Mouse (Mus musculus): ENCODE results near the gene Galt.
A peak's percentile ranks its signal among the peaks of the same experiment; 100 is the strongest.
"Not testable (repeated sequence)": the region's sequence is repeated elsewhere in the genome, so short reads cannot be mapped to it uniquely, and the experiment has no call there.

Galt gene

DNA sequence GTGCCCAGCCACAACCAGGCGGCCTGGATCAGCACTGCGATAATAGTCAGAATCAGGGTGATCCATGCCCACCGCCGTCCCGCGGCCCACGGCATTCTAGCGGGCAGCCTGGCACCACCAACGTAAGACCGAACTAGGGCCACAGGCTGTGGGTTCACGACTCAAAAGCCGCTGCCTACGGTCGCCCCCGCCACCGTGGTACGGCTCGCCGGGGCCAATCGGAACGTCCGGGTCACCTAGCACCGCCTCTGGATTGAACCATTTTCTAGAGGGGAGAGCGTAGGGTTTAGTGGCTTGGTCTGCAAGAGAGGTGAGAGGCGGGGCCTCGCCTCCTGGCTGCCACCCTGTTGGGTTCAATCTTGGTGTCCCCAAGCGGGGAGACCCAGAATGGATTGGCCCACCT, 13.9 kb upstream of the Galt start:
- DNase-seq, result peak; percentile 94

DNA sequence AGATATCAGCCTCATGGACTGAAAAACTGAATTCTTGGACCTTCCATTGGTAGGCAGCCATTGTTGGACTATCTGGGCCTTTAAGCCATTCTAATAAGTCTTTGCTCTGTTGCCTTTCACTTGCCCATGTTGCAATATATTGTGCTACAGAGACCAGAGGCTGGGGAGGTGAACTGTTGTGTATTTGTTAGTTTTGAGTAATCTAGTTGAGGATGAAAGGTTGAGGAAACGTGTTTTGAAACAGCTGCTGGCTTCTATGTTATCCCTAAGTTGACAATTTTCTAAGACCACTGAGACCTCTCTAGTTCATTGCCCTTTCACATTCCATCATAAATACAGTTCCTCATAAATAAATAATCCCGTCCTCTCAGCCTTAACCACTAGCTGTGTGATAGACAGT, 10.9 kb upstream of the Galt start:
- no peak for DNase-seq

DNA sequence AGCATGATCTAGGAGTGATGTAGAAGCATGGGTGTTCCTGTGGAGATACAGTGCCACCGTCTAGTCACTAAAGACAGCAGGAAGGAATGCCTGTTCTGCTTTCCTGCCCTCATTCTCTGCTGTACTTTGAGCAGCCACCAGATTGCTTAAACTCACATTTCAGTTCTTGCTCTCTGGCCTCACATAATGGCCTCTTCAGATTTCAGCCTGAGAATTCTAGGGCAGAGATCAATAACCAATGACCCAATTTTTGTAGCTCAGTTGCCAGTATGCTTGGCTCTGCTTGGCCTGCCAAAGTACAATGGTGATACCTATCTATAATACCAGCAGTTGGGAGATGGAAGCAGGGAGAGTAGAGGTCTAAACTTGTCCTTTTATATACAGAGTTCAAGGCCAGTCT, 10.0 kb upstream of the Galt start:
- no peak for DNase-seq

DNA sequence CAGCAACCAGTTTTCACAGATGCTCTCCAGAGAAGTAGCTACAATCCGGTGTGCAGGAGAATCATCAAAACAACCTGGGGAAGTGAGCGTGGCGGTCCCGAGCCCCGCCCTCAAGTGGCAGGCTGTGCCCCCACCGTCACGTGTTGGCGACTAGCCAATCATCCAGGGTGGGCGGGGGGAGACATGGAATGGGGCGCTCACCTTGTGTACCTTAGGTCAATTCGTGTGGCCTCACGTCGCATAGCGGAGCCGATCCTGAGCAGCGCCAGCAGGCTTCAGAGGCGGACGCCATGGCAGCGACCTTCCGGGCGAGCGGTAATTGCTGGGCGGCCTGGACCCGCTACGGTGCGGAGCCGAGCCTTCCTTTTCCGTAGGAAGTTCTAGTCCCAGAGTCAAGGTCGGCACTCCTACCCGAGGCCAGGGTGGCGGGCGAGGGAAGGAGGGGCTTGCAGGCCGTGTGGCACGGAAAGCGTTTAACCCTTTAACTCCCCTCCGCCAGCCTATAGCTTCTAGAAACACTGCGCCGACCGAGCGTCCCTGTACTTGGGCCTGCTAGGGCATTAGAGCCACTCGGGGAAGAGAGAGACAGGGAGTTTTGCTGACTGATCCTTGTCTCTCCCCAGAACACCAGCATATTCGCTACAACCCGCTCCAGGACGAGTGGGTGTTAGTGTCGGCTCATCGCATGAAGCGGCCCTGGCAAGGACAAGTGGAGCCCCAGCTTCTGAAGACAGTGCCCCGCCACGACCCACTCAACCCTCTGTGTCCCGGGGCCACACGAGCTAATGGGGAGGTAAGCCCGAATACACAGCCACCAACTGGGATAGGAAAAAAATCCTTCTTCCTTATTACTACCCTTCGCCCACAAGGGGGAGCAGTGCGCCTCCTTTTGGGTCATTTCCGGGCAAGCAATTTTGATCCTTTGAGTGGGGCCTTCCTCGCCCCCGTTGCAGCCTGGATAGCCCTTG, 594 bp downstream of the Galt start, which contains the start of gene Sigmar1:
Gene Sigmar1 (minus strand): TSS at position 820 of the 968 bp plus-strand sequence.
- peak; percentile 95 for DNase-seq

DNA sequence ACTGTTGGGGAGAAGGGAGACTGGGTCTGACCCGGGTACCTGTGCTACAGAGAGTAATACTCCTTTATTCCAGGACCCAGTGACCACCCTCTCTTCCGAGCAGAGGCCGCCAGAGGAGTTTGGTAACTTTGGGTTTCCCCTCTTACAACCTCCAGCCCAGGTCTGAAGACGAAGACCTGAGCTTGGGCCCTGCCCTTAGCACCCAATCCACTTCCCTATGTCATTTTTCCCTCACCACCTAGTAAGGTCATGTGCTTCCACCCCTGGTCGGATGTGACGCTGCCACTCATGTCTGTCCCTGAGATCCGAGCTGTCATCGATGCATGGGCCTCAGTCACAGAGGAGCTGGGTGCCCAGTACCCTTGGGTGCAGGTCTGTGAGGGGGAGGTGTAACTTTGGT, 1.4 kb downstream of the Galt start:
- DNase-seq, result no peak

DNA sequence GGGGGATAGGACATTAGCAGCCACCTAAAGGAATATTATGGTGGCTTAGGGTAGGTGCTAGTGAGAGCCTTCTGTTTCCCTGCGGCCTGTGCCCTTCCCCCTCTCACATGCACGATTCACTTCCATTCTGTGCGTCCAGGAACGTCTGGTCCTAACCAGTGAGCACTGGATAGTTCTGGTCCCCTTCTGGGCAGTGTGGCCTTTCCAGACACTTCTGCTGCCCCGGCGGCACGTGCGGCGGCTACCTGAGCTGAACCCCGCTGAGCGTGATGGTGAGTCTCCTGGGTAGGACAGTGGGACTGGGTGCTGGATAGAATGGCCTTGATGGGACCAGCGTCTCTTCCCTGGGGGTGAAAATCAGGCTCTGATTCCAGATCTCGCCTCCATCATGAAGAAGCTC, 2.3 kb downstream of the Galt start:
- no peak for DNase-seq

DNA sequence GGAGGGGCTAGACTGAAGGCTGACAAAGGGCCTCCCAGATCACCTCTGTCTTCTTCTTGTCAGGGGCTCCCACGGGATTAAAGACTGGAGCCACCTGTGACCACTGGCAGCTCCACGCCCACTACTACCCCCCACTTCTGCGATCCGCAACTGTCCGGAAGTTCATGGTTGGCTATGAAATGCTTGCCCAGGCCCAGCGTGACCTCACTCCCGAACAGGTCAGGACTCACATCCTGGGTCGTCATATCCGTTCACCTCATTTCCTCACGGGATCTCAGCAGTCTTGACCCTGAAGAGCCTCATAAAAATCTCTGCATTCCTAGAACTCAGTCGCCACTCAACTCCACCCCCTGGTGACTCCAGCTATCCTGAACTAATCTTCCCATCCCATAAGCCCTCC, 3.0 kb downstream of the Galt start:
- no peak for DNase-seq

DNA sequence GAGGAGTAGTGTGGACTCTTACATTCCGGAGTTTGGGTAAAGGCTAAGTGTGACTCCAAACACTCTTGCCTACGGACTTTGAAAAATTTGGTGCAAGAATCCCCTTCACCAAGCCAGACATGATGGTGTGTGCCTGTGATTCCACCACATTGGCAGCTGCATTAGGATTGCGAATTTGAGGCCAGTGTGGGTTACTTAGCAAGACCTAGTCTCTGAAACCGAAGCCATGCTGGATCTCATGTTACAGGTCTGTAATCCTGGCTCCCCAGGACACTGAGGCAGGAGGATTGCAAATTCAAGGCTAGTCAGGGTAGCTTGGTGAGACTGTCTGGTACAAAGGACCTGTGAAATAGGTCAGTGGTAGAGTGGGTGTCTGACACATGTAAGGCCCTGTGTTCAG, 3.7 kb downstream of the Galt start:
- DNase-seq, result no peak

DNA sequence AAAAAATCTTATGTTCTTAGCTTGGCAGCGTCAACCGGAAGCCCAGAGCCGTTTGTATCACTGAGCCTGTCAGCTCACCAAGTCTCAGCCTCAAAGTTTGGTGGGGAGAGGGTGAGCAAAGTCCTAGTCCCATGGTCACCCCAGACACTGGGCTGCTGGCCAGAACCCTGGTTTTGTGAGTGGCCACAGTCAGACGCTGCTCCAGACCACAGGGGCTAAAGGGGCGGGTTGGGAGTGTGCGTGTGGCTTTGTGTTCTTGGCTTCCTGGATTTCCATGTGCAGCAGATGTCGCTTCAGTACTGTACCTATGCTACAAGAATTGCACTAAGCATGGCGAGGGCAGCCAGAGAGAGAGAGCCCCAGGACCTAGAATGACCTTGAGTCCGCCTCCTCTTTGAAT, 4.2 kb downstream of the Galt start:
- no peak for DNase-seq

DNA sequence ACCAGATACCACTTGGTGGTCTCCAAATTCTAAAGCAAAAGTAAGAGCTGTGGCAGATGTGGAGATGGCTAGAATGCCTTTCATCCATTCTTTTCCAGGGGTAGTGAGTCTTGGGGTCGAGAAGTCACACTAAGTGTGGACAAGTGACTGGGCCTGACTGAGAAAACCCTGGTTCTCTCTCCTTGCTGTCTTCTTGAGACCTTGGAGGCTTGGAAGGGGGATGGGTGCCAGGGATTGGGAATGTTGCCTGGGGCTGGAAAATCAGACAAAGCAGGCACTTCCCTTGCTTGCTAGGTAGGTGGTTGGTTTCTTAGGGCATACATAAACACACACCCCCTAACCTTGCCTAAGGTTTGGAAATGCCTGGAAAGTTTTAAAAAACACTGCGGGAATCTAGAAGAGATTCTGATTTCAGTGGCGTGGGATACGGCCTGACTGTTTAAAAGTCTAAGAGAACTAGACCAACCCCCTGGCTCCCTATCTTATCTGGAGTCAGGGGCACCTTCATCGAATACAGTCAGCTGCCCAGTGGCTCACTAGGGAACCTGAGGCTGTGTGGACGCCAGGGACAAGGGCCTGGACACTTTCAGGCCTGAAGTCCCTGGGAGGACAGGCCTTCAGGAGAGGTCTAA, 4.7 kb downstream of the Galt start:
- DNase-seq, result no peak

DNA sequence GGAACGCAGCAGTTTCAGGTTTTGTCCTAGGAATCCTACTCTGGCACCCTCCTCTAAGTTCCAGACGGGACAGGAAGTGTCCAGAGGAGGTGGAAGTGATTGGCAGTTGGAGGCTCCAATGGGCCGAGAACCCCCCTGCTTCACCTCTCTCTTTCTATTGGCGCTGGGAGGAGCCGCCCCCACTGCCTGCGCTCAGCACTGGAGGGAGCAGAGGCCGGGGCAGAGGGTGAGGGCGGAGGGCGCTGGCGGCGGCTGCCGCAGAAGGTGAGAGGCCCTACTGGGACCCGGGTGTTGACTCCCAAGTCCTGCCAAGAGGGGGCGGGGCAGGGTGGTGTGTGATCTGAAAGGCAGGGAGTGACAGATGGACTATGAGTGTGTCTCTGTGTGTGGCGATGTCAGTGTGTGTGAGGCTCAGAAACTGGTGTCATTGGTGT, 5.3 kb downstream of the Galt start:
- peak; percentile 63 for DNase-seq

DNA sequence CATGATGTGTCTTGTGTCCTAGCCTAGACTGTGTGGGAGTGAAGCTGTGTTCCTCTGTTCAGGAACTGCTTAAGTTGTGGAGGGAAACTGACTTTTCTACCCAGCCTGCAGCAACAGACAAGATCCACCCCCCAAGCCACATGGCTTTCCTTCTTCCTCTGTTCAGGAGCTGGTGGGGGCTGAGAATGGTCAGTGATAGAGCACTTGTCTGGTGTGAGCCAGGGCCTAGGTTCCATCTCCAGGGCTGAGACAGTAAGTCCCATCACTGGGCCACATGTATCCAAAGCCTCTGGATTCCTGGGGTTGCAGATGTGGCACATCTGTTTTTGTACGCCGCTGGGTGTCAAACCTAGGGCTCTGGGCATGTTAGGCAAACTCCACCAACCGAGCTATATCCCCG, 5.9 kb downstream of the Galt start:
- no peak for DNase-seq

DNA sequence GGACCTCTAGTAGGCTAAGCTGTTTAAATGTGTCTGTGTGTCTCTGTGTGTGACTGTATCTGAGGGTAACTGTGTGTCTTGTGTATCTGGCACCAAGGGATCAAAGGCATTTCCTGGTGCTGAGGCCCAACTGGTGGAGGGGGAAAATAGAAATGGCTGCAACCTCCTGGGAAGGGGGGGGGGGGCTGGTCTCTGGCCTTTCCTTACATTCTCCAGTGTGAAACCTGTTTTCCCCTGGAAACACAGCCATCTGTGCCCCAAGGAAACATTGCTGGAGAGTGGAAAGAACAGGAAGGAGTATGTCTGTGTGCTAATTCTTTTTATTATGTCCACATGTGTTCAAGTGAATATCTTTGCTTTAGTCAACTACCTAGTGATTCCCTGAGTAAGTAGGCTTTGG, 6.7 kb downstream of the Galt start:
- no peak for DNase-seq

DNA sequence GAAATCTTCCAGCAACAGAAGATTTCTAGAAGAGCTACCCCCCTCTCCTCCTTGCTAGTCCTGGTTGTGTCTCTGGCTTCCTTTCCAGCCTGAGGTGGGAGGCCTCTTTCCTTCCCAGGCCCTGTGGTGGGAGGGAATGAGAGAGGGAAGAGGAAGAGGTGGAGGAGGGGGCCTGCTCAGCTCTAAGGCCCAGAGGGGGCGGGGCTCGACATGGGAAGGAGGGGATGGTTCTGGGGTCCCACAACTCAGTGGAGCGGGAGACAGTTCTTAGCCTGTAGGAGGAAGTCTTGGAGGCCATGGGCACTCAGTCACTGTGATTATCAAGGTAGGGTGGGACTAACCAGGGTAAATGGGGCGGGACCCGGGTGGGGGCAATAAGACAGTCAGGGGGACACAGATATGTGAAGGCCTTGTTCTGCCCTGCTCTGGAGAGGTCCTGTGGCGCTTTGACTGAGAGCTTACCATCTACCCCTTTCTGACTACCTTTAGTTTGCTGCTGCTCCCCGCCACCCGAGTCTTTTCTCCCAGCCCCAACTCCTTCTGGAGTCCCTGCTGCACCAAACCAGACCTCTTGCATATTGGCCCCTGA, 7.2 kb downstream of the Galt start:
- DNase-seq, result no peak

DNA sequence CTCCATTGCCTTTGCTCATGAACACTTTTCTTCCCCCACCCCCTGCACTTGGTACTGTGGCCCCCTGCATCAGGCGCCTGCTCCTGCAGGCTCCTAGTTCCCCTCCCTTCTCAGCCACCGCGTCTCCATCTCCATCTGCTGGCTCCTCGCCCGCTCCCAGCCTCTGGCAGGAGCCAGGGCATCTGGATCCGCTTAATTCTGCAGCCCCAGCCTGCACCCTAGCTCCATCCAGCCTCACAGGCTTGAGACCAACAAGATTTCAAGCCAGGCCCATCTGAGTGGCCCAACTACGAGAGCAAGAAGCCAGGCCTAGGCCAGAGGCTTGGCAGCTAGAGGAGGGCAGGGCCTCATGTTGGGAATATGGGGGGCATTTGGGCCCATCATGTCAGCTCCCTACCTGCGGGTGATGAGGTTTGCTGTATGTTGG, 7.7 kb downstream of the Galt start:
- not testable (repeated sequence) for DNase-seq

DNA sequence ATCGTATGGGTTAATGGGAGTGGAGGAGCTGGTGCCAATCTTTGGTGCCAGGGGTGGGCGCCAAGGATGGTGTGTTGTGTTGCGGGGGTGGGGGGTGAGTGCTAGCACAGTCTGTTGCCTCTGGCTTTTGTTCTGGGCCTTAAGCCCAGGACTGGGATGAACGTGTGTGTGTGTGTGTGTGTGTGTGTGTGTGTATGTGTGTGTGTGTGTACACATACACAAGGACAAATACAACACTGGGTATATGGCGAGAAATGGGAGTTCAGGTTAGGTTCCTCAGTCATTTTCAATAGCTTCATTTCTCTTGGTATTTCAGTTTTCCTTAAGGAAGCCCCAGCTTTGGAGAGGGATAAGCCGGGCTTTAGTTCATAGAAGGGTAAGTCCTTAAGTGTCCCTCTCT, 8.1 kb downstream of the Galt start:
- DNase-seq, result not testable (repeated sequence)

DNA sequence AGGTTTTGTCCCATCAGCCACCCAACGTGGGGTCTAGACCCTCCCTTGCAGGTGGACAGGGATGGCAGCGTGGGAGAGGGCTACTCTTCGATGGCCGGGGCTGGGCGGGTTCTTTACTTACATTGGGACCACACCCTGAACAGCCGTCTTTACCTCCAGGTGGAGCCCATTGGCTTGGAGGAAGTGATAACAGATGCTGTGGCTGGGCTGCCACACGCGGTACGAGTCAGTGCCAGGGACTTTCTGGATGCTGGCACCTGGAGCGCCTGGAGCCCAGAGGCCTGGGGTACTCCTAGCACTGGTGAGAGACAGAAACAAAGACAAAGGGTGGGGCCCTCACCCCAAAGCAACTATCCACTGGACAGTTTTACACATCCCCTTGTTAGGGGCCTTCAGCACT, 12.3 kb downstream of the Galt start:
- not testable (repeated sequence) for DNase-seq

DNA sequence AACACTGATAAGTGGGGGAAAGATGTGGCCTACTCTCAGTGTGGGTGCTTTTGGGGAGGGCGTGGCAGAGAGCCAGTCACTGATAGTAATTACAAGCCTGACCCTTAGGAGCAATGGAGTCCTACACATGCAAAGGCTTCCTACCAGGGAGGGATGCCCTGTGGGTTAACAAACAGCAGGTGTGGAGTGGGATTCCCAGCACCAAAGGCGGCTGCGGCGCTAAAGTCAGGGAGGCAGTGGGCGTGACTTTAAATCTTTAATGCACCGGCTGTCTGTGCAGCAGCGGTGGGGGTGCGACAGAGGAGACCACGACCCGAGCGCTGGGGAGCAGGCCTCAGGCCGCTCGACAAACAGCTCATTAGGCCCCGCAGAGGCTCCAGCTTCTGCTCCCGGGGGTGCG, 17.9 kb downstream of the Galt start:
- not testable (repeated sequence) for DNase-seq

DNA sequence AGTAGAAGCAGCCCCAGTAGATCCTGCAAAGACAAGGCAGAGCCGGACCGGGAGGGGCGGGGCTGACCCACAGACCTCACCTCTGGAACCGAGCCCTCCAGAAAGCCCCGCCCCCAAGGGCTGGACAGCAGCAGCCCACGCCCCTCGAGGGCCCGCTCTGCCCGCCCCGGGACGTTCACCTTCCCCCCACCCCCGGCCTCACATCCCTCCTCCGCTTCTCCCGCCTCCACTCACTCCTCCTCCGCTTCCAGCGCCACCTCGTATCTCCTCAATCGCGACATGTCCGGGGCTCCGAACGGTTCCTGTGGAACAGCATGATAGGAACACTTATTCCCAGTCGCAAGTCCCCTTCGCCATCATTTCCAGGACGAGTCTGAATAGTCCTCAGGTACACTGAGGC, 18.5 kb downstream of the Galt start:
- DNase-seq, result peak; percentile 56

DNA sequence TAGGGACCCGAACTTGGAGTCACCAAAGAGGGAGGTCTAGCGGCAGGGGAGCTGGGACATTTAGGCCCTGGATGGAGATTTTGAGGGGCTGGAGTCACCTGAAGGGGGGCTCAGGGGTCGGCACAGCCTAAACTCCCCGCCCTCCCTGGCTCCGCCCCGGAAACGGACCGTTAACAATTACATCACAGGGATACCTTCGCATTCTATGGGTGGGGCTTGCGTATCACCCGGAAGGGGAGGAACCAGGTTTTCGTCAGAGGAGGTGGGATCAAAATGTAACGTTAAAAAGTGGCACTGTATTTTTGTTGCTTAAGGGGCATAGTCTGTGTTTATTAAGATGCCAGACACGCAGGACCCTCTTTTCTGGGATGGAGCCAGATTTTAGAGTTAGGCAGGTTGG, 19.0 kb downstream of the Galt start, which contains the start of gene Ccl27a:
Gene Ccl27a (minus strand): TSS at position 246 of the 400 bp plus-strand sequence.
- peak; percentile 85 for DNase-seq

DNA sequence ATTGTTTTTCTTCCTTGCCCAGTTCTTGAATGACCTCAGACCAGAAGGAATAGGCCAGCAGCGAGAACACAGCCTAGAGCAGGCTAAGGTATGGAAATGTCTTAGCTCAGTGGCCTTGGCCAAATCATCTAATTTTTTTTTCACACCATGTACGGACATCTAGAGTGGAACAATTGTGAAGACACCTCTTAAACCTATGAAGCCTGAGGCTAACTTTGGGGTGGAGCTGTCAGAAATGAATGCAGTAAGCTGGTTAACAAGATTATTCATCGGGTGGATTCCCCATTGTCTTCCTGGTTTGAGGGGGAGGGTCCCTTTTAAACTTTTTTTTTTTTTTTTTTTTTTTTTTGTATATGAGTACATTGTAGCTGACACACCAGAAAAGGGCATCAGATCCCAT, 19.5 kb downstream of the Galt start:
- not testable (repeated sequence) for DNase-seq

DNA sequence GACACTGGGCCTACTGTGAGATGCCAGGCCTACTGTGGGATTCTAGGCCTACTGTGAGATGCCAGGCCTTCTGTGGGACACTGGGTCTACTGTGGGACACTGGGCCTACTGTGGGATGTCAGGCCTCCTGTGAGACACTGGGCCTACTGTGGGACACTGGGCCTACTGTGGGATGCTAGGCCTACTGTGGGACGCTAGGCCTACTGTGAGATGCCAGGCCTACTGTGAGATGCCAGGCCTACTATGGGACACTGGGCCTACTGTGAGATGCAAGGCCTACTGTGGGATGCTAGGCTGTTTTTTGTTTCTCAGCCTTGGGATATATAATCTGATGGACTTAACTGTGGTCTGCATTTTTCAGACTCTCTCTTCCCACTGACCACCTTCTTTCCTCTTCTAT, 20.8 kb downstream of the Galt start:
- DNase-seq, result not testable (repeated sequence)

DNA sequence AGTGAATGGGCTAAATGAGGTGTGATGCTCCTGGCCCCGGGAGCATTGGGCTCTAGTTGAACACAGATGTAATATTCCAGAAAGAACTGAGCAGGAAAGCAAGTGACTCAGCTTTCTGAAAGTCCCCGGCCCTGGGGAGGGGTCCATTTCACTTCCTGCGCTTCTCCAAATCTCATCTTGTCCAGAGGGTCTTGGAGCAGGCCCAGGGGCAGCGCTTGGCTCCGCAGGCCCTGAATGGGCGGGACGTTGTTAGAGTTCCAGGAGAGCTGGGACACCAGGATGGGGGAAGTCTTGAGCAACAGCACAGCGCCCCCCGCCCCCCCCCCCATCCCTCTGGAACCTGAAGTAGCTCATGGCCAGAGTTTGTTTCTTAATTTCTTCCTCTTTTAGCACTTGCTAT, 26.2 kb downstream of the Galt start:
- DNase-seq, result not testable (repeated sequence)
